Mouse (Mus musculus) CH12.LX (cell line): ENCODE measurements at regions not wholly inside any gene's neighbourhood (a gene's known extent, or its start where the extent isn't known, plus 50 kb on each side); places are given as distances from the start of the nearest gene placed in this dataset.

ENCODE experiments used
- BHLHE40 ChIP-seq: IDR thresholded peaks from 2 replicates; pipeline ENCODE4 v1.6.1; 2011; ENCODE audit warnings: mild to moderate bottlenecking, low read depth, low read length, improper control_type of control experiment
- CTCF ChIP-seq, 2 experiments: IDR thresholded peaks in 1 of 2; conservative IDR thresholded peaks in 1 of 2; 2 replicates each; pipeline ENCODE4 v1.5.1; 2011 to 2012; ENCODE audit warnings: low read depth in 2 of 2, low read length in 2 of 2, improper control_type of control experiment in 1 of 2, inconsistent platforms in 1 of 2, mild to moderate bottlenecking in 1 of 2, moderate library complexity in 1 of 2
- ETS1 ChIP-seq: conservative IDR thresholded peaks from 2 replicates; pipeline ENCODE4 v1.6.1; 2012; ENCODE audit warnings: low read depth, mild to moderate bottlenecking, inconsistent platforms, low read length, improper control_type of control experiment, moderate library complexity
- MXI1 ChIP-seq: IDR thresholded peaks from 2 replicates; pipeline ENCODE4 v1.6.1; 2011; ENCODE audit warnings: mild to moderate bottlenecking, low read depth, low read length, improper control_type of control experiment
- NELFE ChIP-seq: IDR thresholded peaks from 2 replicates; pipeline ENCODE4 v1.6.1; 2011; ENCODE audit warnings: low read depth, low read length, improper control_type of control experiment
- POLR2A ChIP-seq: IDR thresholded peaks from 2 replicates; pipeline ENCODE4 v1.6.1; 2011; ENCODE audit warnings: low read depth, mild to moderate bottlenecking, improper control_type of control experiment, low read length
- SMC3 ChIP-seq: IDR thresholded peaks from 2 replicates; pipeline ENCODE4 v1.6.1; 2011; ENCODE audit warnings: low read depth, low read length, improper control_type of control experiment
- UBTF ChIP-seq: IDR thresholded peaks from 2 replicates; pipeline ENCODE4 v1.6.1; 2012; ENCODE audit warnings: low read depth, mild to moderate bottlenecking, inconsistent platforms, low read length, improper control_type of control experiment, moderate library complexity

DNA sequence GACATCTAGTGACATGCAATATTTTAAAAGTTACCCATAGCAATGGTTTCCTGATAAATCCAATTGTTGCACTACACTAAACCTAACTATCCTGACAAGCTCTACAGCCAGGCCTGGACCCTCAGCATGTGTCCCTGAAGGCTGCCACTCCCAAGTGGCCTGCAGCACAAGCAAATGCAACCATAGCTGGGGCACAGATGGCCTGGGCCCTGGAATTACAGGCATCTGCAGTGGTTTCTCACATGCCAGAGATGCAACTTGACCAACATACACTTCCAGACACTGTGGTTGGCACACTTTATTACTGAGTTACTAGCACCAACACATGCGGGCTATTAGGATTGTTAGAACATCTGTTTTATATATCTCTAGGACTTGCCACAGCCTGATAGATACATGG, 60.3 kb upstream of the Csrp2 start:
- no peak for TF ChIP-seq POLR2A
- no peak for TF ChIP-seq SMC3
- no peak for TF ChIP-seq CTCF (conservative IDR thresholded peaks at IDR 0.05 in 1 of 2, IDR thresholded peaks at IDR 0.05 in 1 of 2; ENCODE audit: low read depth in 2 of 2, low read length in 2 of 2)
- no peak for TF ChIP-seq ETS1
- TF ChIP-seq NELFE = no peak
- no peak for TF ChIP-seq BHLHE40
- TF ChIP-seq UBTF = no peak
- no peak for TF ChIP-seq MXI1
